Mouse (Mus musculus) layer of hippocampus, postnatal 36 days (tissue): ENCODE measurements around the gene Unc5cl. TPM values are rescaled to one million over a fixed set of nuclear protein-coding genes. Genes with fewer than 3 reads are reported as not detected.

Experiments used
- DNase-seq, 2 experiments: peaks; one replicate each; pipeline ENCODE4 v3.0.0; 2022
- total RNA-seq, 2 experiments: library from RNA; stranded (reverse); gene quantifications; 2 replicates each; pipeline ENCODE4 v1.2.3; 2021

The Unc5cl gene
- under 1 TPM; 0.27 to 0.30 TPM for total RNA-seq

- no peak for DNase-seq
Observed at GRCm38 (mm10) chr17:48454688-48455087, at the start of gene Unc5cl. Gene Unc5cl (plus strand): TSS chr17:48454901.

- no peak for DNase-seq
Observed at GRCm38 (mm10) chr17:48407154-48407553, 47.5 kb upstream of the Unc5cl start.

GRCm38 (mm10) chr17:48407910-48408525, 46.7 kb upstream of the Unc5cl start:
- no peak for DNase-seq

GRCm38 (mm10) chr17:48408526-48409291, 46.0 kb upstream of the Unc5cl start:
- DNase-seq = peak; percentile 54 to 64

GRCm38 (mm10) chr17:48409380-48410298, 45.1 kb upstream of the Unc5cl start, which contains the start of the genes Nfya and Oard1:
Gene Nfya (minus strand): TSS chr17:48409906.
Gene Oard1 (plus strand): TSS chr17:48410014.
- peak; percentile 100 for DNase-seq

- no peak for DNase-seq
Observed at GRCm38 (mm10) chr17:48410299-48410785, 44.4 kb upstream of the Unc5cl start.

GRCm38 (mm10) chr17:48411241-48411640, 43.5 kb upstream of the Unc5cl start:
- no peak for DNase-seq

GRCm38 (mm10) chr17:48416011-48416410, 38.7 kb upstream of the Unc5cl start:
- no peak for DNase-seq

- peak; percentile 41 to 51 for DNase-seq
Observed at GRCm38 (mm10) chr17:48416425-48417195, 38.1 kb upstream of the Unc5cl start.

GRCm38 (mm10) chr17:48417521-48417920, 37.2 kb upstream of the Unc5cl start:
- DNase-seq = no peak

- DNase-seq = no peak
Observed at GRCm38 (mm10) chr17:48418174-48418573, 36.5 kb upstream of the Unc5cl start.

- no peak for DNase-seq
Observed at GRCm38 (mm10) chr17:48418781-48419180, 35.9 kb upstream of the Unc5cl start.

- no peak for DNase-seq
Observed at GRCm38 (mm10) chr17:48419571-48419970, 35.1 kb upstream of the Unc5cl start.

- DNase-seq = no peak
Observed at GRCm38 (mm10) chr17:48424237-48424636, 30.5 kb upstream of the Unc5cl start.

- no peak for DNase-seq
Observed at GRCm38 (mm10) chr17:48425823-48426612, 28.7 kb upstream of the Unc5cl start.

GRCm38 (mm10) chr17:48426991-48427750, 27.5 kb upstream of the Unc5cl start:
- no peak for DNase-seq

- no peak for DNase-seq
Observed at GRCm38 (mm10) chr17:48427852-48428530, 26.7 kb upstream of the Unc5cl start.

- DNase-seq = no peak
Observed at GRCm38 (mm10) chr17:48430394-48430793, 24.3 kb upstream of the Unc5cl start.

GRCm38 (mm10) chr17:48431054-48431453, 23.6 kb upstream of the Unc5cl start:
- DNase-seq = no peak
